Mouse (Mus musculus) olfactory bulb, adult 2 months (tissue): ENCODE measurements around the gene Man1b1.

ENCODE experiments used
- CTCF ChIP-seq: fragments of 200-500 bp; IDR thresholded peaks from 2 replicates; pipeline ENCODE4 v1.5.1; 2012; ENCODE audit warnings: low read depth, mild to moderate bottlenecking, low read length, moderate library complexity; ENCODE audit not compliant: insufficient read depth
- POLR2A ChIP-seq: fragments of 200-500 bp; IDR thresholded peaks from 2 replicates; pipeline ENCODE4 v1.6.1; 2012; ENCODE audit warnings: mild to moderate bottlenecking, low read depth, low read length, moderate library complexity; ENCODE audit not compliant: insufficient read depth

DNA sequence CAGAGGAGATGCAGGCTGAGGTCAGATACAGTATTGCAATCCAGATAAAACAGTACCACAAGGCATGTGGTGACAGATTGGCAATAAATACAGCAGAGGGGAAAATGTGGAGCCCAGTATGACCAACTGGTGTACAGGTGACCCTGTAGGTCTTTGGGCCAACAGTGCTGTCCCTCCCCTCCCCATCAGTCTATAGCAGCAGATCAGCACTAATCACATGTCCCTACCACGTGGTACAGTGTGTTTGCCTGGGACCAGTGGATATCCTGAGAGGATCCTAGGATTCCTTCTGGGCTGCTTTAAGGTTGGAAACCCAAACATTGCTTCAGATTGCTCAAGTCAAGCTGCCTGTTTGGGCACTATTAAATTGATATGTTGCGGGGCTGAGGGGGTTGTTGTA lies 1.4 kb downstream of the Man1b1 start:
- TF ChIP-seq CTCF (no peak), POLR2A (no peak)
